Mouse (Mus musculus) liver, postnatal 0 days (tissue): ENCODE results near the gene Smad5. TPM values are rescaled to one million over a fixed set of nuclear protein-coding genes. Genes with fewer than 3 reads are reported as not detected.

ENCODE experiments used
- ATAC-seq: fragments of 200-750 bp; cut with Nextera tagmentation; 2 replicates; pipeline ENCODE4 v1.8.0; 2017; ENCODE audit warnings: mild to moderate bottlenecking, moderate library complexity
- DNase-seq: peaks from one replicate; pipeline ENCODE4 v3.0.0-alpha.2; 2016
- H3K27ac ChIP-seq: fragments of 300-500 bp; sonication (generic); 2 replicates; pipeline ENCODE4 v1.5.1; 2014; ENCODE audit warnings: antibody characterized with exemption, moderate library complexity, mild to moderate bottlenecking, low read depth
- H3K27me3 ChIP-seq: fragments of 300-500 bp; sonication (generic); 2 replicates; pipeline ENCODE4 v1.6.1; 2014; ENCODE audit warnings: low read length, control low read depth, mixed read lengths; ENCODE audit not compliant: insufficient read depth
- H3K36me3 ChIP-seq: fragments of 300-500 bp; sonication (generic); replicated peaks from 2 replicates; pipeline ENCODE4 v1.6.1; 2014; ENCODE audit warnings: mild to moderate bottlenecking, control low read depth, low read length, moderate library complexity, mixed read lengths; ENCODE audit not compliant: insufficient read depth
- H3K4me1 ChIP-seq: fragments of 300-500 bp; sonication (generic); 2 replicates; pipeline ENCODE4 v1.6.1; 2014; ENCODE audit warnings: antibody characterized with exemption, mild to moderate bottlenecking, control low read depth; ENCODE audit not compliant: insufficient read depth
- H3K4me2 ChIP-seq: fragments of 300-500 bp; sonication (generic); 2 replicates; pipeline ENCODE4 v1.6.1; 2014; ENCODE audit warnings: low read depth, mild to moderate bottlenecking, low read length, moderate library complexity, mixed read lengths
- H3K4me3 ChIP-seq: fragments of 300-500 bp; sonication (generic); 2 replicates; pipeline ENCODE4 v1.5.1; 2014; ENCODE audit warnings: low read depth, low read length
- H3K9ac ChIP-seq: fragments of 300-500 bp; sonication (generic); replicated peaks from 2 replicates; pipeline ENCODE4 v1.6.1; 2014; ENCODE audit warnings: mild to moderate bottlenecking, moderate library complexity
- H3K9me3 ChIP-seq: fragments of 300-500 bp; sonication (generic); 2 replicates; pipeline ENCODE4 v1.6.1; 2016; ENCODE audit warnings: mild to moderate bottlenecking, control low read depth, low read length, mixed read lengths
- CTCF ChIP-seq: sonication (generic); IDR thresholded peaks from 2 replicates; pipeline ENCODE4 v1.5.1; 2016; ENCODE audit warnings: antibody characterized with exemption, low read depth
- EP300 ChIP-seq: IDR thresholded peaks from 2 replicates; pipeline ENCODE4 v1.6.1; 2016; ENCODE audit warnings: antibody characterized with exemption, low read depth, mild to moderate bottlenecking
- WGBS: fragments of 180-500 bp; shearing (Covaris S2); extraction: QIAGEN DNeasy Blood & Tissue Kit; methylation state at CpG from one replicate; pipeline ENCODE4 v1.1.7; 2014; ENCODE audit not compliant: insufficient replicate concordance; 5-methylcytosine and 5-hydroxymethylcytosine counted together
- polyA plus RNA-seq: library from polyadenylated mRNA; unstranded; fragments of >200 nt; fragmentation: Nextera tagmentation; extraction: Ambion mirVana; gene quantifications from 2 replicates; pipeline ENCODE4 v1.2.1, GENCODE M21; 2015

Smad5 gene
- polyA plus RNA-seq, 1 experiment from 2014 or later = 3.8 TPM

DNA sequence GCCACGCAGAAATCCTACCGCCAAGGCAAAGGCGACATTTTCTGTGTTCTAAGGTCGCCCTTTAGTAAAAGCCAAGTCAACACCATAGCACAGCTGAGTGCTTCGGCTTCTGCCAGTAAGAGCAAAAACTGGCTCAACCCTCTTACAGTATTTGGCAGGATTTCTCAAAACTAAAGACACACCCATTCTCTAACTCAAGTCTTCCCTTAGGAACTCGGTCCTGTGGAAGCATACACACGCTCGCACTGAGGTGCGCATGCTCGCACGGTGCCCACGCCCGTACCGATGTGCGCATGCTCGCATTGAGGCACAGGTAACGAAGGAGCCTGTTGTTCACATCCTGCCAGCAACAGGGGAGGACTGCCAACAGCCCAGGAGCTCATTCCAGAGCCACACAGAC, 20.5 kb upstream of the Smad5 start:
- Histone ChIP-seq H3K4me3 (no peak overlapping the region), H3K36me3 (no peaks in the 10 kb centered on the region), H3K9ac (no peak overlapping the region), H3K27me3 (no peaks in the 10 kb centered on the region), H3K9me3 (no peaks in the 10 kb centered on the region), H3K4me2 (no peak overlapping the region), H3K4me1 (peaks cover 5% of the 10 kb centered on the region; the same call in 1 of the 2 replicates), H3K27ac (no peak overlapping the region)
- TF ChIP-seq CTCF (no peak), EP300 (no peak)
- no peak for ATAC-seq
- WGBS = 73% methylated on average over 17 of the region's 17 CpGs
- DNase-seq = no peak

DNA sequence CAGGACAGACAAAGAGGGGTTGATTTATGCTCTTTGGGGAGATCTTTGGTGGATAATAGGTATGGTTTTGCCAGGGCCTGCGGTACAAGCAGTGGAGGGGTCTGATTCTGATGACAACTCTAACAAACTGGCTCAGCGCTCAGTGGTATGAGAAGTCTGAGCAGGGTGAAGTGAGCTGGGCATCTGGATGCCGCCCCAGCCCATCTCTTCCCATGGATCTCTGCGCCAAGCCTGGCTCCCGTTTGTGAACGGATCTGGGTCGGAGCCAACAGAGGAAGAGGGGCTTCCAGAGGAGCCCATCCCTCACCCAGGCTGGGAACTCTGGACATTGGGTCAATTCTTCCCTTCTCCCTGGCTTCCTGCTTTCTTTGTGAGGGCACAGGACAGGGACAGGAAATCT, 19.5 kb upstream of the Smad5 start:
- Histone ChIP-seq H3K9ac (no peak overlapping the region), H3K27ac (no peak overlapping the region), H3K36me3 (no peaks in the 10 kb centered on the region), H3K27me3 (no peaks in the 10 kb centered on the region), H3K4me1 (no peaks in the 10 kb centered on the region), H3K9me3 (no peaks in the 10 kb centered on the region), H3K4me3 (no peak overlapping the region), H3K4me2 (no peak overlapping the region)
- TF ChIP-seq CTCF (no peak), EP300 (no peak)
- DNase-seq (no peak), ATAC-seq (no peak)
- WGBS = 83% methylated on average over 7 of the region's 7 CpGs

DNA sequence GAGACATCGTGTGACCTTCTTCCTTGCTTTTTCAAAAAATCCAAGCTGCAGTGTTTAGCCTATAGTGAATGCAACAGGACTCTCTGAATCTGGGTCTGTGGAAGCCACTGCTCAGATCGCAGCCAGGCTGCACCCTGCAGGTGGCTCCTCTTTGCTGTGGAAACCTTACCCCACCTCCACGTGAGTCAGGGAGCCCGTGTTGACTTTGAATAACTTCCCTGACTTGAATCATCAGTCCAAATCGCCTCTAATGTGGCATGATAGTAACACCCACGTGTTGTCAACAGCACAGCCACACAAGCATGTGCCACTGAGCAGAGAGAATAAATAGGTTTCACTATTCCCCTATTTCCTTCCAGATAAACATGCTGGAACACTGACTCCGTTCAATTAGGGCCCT, 10.8 kb upstream of the Smad5 start:
- TF ChIP-seq EP300 (no peak), CTCF (no peak)
- H3K4me2 ChIP-seq = no peak overlapping the region
- ATAC-seq (no peak), DNase-seq (no peak)
- no peaks in the 10 kb centered on the region for H3K9me3 ChIP-seq
- H3K36me3 ChIP-seq = no peaks in the 10 kb centered on the region
- 54% methylated on average over 7 of the region's 7 CpGs for WGBS
- H3K27me3 ChIP-seq = no peaks in the 10 kb centered on the region
- H3K27ac ChIP-seq = no peak overlapping the region
- peaks cover 7% of the 10 kb centered on the region for H3K4me1 ChIP-seq
- H3K4me3 ChIP-seq = no peak overlapping the region
- no peak overlapping the region for H3K9ac ChIP-seq

DNA sequence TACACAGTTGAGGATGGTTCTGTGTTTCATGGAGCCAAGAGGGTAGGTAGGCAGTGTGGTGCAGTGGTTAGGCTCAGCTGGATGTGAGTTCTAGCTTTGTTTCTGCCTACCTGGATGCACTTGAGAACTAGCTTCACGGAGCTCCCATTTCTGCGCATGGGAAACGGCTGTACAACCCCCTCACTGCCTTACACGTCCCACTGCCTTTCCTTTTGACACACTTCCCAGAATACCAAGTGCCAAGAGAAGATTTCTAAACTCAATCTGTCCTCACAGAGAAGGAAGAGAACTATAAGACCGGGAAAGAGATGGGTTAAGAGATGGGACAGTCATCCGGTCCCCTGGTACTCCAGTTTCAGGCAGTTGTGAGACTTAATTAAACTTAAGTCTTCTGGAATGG, 10.2 kb upstream of the Smad5 start:
- Histone ChIP-seq H3K4me1 (peaks cover 13% of the 10 kb centered on the region), H3K4me2 (no peak overlapping the region), H3K9ac (no peak overlapping the region), H3K27me3 (no peaks in the 10 kb centered on the region), H3K4me3 (no peak overlapping the region), H3K36me3 (no peaks in the 10 kb centered on the region), H3K27ac (no peak overlapping the region), H3K9me3 (no peaks in the 10 kb centered on the region)
- no peak for TF ChIP-seq CTCF
- no peak for TF ChIP-seq EP300
- WGBS = 78% methylated on average over 6 of the region's 6 CpGs
- DNase-seq (no peak), ATAC-seq (no peak)

DNA sequence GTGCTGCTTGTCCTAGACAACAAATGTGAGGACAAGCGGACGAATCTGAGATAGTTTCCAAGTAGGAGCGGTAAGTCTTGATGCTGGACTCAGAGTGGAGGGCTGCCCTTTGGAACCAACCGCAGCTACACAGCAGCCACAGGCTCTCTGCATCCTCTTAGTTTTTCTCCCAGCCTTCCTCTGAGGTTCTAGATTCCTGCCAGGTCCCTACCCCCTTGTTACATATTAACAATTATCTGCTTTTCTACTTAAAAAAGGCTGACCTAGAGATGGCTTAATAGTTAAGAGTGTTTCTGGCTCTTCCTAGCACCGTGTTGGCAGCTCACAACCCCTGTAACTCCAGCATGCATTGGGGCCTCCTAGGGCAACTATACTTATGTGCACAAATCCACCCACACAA, 7.1 kb upstream of the Smad5 start:
- Histone ChIP-seq H3K36me3 (no peaks in the 10 kb centered on the region), H3K9ac (no peak overlapping the region), H3K9me3 (no peaks in the 10 kb centered on the region), H3K4me3 (no peak overlapping the region), H3K4me1 (peaks cover 11% of the 10 kb centered on the region), H3K27ac (no peak overlapping the region), H3K4me2 (no peak overlapping the region), H3K27me3 (no peaks in the 10 kb centered on the region)
- peak; percentile 55; the same call in 1 of the 2 replicates for ATAC-seq
- no peak for DNase-seq
- TF ChIP-seq EP300 = no peak
- TF ChIP-seq CTCF = no peak
- 72% methylated on average over 5 of the region's 5 CpGs for WGBS

DNA sequence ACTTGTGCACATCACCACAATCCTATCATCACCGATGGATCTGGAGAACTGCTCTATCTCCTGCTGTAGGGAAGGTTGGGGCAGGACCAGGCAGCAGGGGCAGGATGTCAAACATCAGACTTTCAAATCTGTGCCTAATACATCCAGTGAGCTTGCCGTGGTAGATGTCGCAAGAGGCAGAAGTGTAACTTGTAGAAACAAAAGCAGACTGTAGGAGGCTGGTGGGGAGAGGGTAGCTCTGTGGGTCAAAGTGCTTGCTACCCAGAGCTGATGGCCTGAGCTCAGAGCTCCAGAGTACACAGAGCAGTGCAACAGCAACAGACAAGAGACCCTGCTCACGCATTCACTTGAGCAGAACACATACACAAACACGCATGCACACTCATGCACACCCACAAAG, 6.1 kb upstream of the Smad5 start:
- no peak overlapping the region for H3K27ac ChIP-seq
- H3K27me3 ChIP-seq = no peaks in the 10 kb centered on the region
- no peak overlapping the region for H3K4me3 ChIP-seq
- DNase-seq (peak; percentile 19), ATAC-seq (peak; percentile 87)
- no peaks in the 10 kb centered on the region for H3K9me3 ChIP-seq
- WGBS = 62% methylated on average over 5 of the region's 5 CpGs
- H3K9ac ChIP-seq = no peak overlapping the region
- TF ChIP-seq CTCF (peak; percentile 23; the same call in 1 of the 2 replicates), EP300 (no peak)
- H3K4me1 ChIP-seq = peaks cover 11% of the 10 kb centered on the region
- no peak overlapping the region for H3K4me2 ChIP-seq
- no peaks in the 10 kb centered on the region for H3K36me3 ChIP-seq

DNA sequence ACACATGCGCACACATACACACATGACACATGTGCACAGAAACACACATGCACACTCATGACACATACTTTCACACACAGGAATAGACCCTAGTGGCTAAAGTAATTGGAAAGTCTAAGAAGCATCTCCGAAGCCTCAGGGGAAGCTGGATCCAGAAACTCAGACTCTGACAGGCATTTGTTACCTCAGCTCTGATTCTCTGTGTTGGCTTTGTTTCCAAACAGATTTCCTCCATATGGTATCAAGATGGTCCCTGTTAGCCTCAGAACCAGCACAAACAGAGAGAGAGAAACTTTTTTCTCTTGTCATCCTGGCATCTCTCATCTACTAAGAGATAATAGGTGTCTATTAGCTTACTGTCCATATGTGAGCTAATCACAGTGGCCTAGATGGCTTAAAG, 5.6 kb upstream of the Smad5 start:
- H3K4me1 ChIP-seq = peaks cover 11% of the 10 kb centered on the region
- no peak for TF ChIP-seq CTCF
- TF ChIP-seq EP300 = no peak
- H3K27me3 ChIP-seq = no peaks in the 10 kb centered on the region
- no peaks in the 10 kb centered on the region for H3K9me3 ChIP-seq
- 0 out of 2 replicates have a peak overlapping the region, but pooled peaks have one; percentile 16 for H3K9ac ChIP-seq
- H3K27ac ChIP-seq = no peak overlapping the region
- DNase-seq (no peak), ATAC-seq (no peak)
- H3K36me3 ChIP-seq = no peaks in the 10 kb centered on the region
- WGBS = 85% methylated on average over 2 of the region's 2 CpGs
- H3K4me3 ChIP-seq = no peak overlapping the region
- no peak overlapping the region for H3K4me2 ChIP-seq
